Mouse (Mus musculus) bone marrow, adult 2 months (tissue): ENCODE measurements around the gene Zdhhc14.
"Not testable (repeated sequence)": the region's sequence is repeated elsewhere in the genome, so short reads cannot be mapped to it uniquely, and the experiment has no call there.

ENCODE experiments used
- CTCF ChIP-seq: fragments of 200-500 bp; IDR thresholded peaks from 2 replicates; pipeline ENCODE4 v1.5.1; 2011; ENCODE audit warnings: low read length, control low read depth; ENCODE audit not compliant: control insufficient read depth, insufficient read depth
- POLR2A ChIP-seq: fragments of 200-500 bp; IDR thresholded peaks from 2 replicates; pipeline ENCODE4 v1.6.1; 2011; ENCODE audit warnings: low read depth, mild to moderate bottlenecking, control low read depth, low read length, borderline replicate concordance; ENCODE audit not compliant: control insufficient read depth

GRCm38 (mm10) chr17:5624815-5625214, 132.5 kb downstream of the Zdhhc14 start:
- not testable (repeated sequence) for TF ChIP-seq POLR2A, CTCF
